Mouse (Mus musculus) limb, embryonic 13.5 days (tissue): ENCODE data around the gene Pcsk6. TPM values are rescaled to one million over a fixed set of nuclear protein-coding genes. Genes with fewer than 3 reads are reported as not detected.
"Not testable (repeated sequence)": the region's sequence is repeated elsewhere in the genome, so short reads cannot be mapped to it uniquely, and the experiment has no call there.

Source experiments
- ATAC-seq: fragments of 200-750 bp; cut with Nextera tagmentation; 2 replicates; pipeline ENCODE4 v1.8.0; 2017; ENCODE audit warnings: low read depth, moderate number of reproducible peaks, moderate TSS enrichment; ENCODE audit not compliant: low FRiP score
- H3K27ac ChIP-seq: fragments of 300-500 bp; sonication (generic); 2 replicates; pipeline ENCODE4 v1.5.1; 2015; ENCODE audit warnings: inconsistent platforms, mild to moderate bottlenecking, moderate library complexity
- H3K27me3 ChIP-seq: fragments of 300-500 bp; sonication (generic); 2 replicates; pipeline ENCODE4 v1.6.1; 2015; ENCODE audit warnings: mild to moderate bottlenecking, inconsistent platforms
- H3K36me3 ChIP-seq: fragments of 300-500 bp; sonication (generic); 2 replicates; pipeline ENCODE4 v1.6.1; 2015; ENCODE audit warnings: inconsistent platforms, mild to moderate bottlenecking, moderate library complexity
- H3K4me1 ChIP-seq: fragments of 300-500 bp; sonication (generic); 2 replicates; pipeline ENCODE4 v1.6.1; 2015; ENCODE audit warnings: inconsistent platforms
- H3K4me2 ChIP-seq: fragments of 300-500 bp; sonication (generic); replicated peaks from 2 replicates; pipeline ENCODE4 v1.6.1; 2015; ENCODE audit warnings: inconsistent platforms, mild to moderate bottlenecking, moderate library complexity
- H3K4me3 ChIP-seq: fragments of 300-500 bp; sonication (generic); 2 replicates; pipeline ENCODE4 v1.5.1; 2015; ENCODE audit warnings: moderate library complexity, mild to moderate bottlenecking, inconsistent platforms
- H3K9ac ChIP-seq: fragments of 300-500 bp; sonication (generic); 2 replicates; pipeline ENCODE4 v1.6.1; 2015; ENCODE audit warnings: mild to moderate bottlenecking, inconsistent platforms
- H3K9me3 ChIP-seq: fragments of 300-500 bp; sonication (generic); 2 replicates; pipeline ENCODE4 v1.6.1; 2016; ENCODE audit warnings: inconsistent platforms
- WGBS: fragments of 180-500 bp; shearing (Covaris S2); methylation state at CpG from one replicate; pipeline ENCODE4 v1.1.7; 2015; 5-methylcytosine and 5-hydroxymethylcytosine counted together
- polyA plus RNA-seq: library from polyadenylated mRNA; unstranded; fragments of >200 nt; fragmentation: Nextera tagmentation; extraction: Ambion mirVana; gene quantifications from 2 replicates; pipeline ENCODE4 v1.2.1, GENCODE M21; 2015

Gene Pcsk6
- polyA plus RNA-seq, result 7.4 and 8.0 TPM in 2 replicates

GRCm38 (mm10) chr7:65861591-65862472, at the start of gene Pcsk6:
Gene Pcsk6 (plus strand): TSS chr7:65861734.
- peak; percentile 62 for ATAC-seq
- H3K4me2 ChIP-seq, result peak within 1 kb of the TSS; percentile 98
- H3K27ac ChIP-seq, result no peak within 1 kb of the TSS

DNA sequence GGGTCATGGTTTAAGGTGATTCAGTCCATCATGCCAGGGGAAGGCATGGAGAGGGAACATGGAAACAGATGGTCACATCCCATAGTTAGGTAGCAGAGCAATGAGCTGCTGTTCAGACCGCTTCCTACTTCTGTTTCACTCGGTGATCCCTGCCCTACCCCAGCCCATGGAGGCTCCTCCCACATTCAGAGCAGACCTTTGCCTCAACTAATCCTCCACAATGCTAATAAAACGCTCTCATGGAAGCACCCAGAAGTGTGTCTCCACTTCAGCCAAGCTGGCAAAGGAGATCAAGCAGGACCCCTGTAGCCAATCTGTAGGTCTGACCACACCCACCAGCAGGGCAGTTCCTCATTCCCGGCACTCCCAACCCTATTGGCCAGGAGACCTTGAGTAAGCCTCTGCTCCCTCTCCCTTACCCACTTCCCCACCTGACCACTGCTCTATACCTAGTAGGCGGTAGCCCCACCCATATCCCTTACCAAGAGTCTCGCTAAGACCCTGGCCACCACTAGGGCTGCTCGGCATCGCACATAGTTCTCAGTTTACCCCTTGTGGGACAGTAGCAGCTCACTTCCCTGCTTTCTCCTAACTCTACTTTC, 47.8 kb upstream of the Pcsk6 start:
- Histone ChIP-seq H3K27ac (no peak overlapping the region), H3K36me3 (no peaks in the 10 kb centered on the region), H3K4me3 (no peak overlapping the region), H3K27me3 (no peaks in the 10 kb centered on the region), H3K9ac (no peak overlapping the region), H3K4me1 (no peaks in the 10 kb centered on the region), H3K9me3 (peaks cover 15% of the 10 kb centered on the region), H3K4me2 (no peak overlapping the region)
- no peak for ATAC-seq
- 82% methylated on average over 8 of the region's 8 CpGs for WGBS

More at GRCm38 (mm10) chr7:65861591-65862472, at the start of gene Pcsk6:
- Histone ChIP-seq H3K36me3 (no peaks in the 10 kb centered on the region), H3K27me3 (peaks cover 61% of the 10 kb centered on the region), H3K9ac (peak within 1 kb of the TSS; percentile 77), H3K4me3 (peak within 1 kb of the TSS; percentile 65), H3K4me1 (peaks cover 35% of the 10 kb centered on the region), H3K9me3 (no peaks in the 10 kb centered on the region)
- under 1% methylated on average over 88 of the region's 111 CpGs for WGBS

- H3K4me2 ChIP-seq, result no peak overlapping the region
- peaks cover 9% of the 10 kb centered on the region for H3K4me1 ChIP-seq
- H3K9me3 ChIP-seq, result peaks cover 15% of the 10 kb centered on the region
- H3K9ac ChIP-seq, result no peak overlapping the region
- no peak overlapping the region for H3K27ac ChIP-seq
- WGBS, result 95% methylated on average over 8 of the region's 8 CpGs
- no peaks in the 10 kb centered on the region for H3K27me3 ChIP-seq
- no peaks in the 10 kb centered on the region for H3K36me3 ChIP-seq
- H3K4me3 ChIP-seq, result no peak overlapping the region
- no peak for ATAC-seq
Measured at GRCm38 (mm10) chr7:65817564-65817963, 44.0 kb upstream of the Pcsk6 start.

DNA sequence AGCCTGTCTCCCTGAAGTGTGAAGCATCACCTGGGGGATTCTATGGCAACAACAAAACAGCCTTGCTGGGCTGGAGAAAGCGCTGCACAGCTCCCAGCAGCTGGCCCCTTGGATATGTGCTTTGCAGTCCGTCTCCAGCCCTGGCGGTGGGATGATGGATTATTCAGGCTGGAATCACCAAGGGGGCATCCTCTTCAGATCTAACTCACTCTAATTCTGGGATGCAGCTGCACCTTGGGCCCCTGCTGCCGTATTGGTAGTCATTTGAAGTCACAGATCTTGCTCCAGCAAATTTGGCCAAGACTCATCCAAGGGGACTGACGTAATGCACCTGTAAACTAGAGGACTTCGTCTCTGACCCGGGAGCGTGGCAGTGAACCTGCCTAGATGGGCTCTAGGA, 41.1 kb upstream of the Pcsk6 start:
- peaks cover 9% of the 10 kb centered on the region for H3K4me1 ChIP-seq
- no peak for ATAC-seq
- 38% methylated on average over 8 of the region's 8 CpGs for WGBS
- no peak overlapping the region for H3K9ac ChIP-seq
- no peak overlapping the region for H3K4me3 ChIP-seq
- H3K27ac ChIP-seq, result no peak overlapping the region
- peaks cover 15% of the 10 kb centered on the region for H3K9me3 ChIP-seq
- H3K36me3 ChIP-seq, result no peaks in the 10 kb centered on the region
- H3K27me3 ChIP-seq, result no peaks in the 10 kb centered on the region
- H3K4me2 ChIP-seq, result no peak overlapping the region

- not testable (repeated sequence) for H3K4me1 ChIP-seq, H3K9ac ChIP-seq, H3K27ac ChIP-seq, ATAC-seq, H3K9me3 ChIP-seq, H3K4me2 ChIP-seq, H3K4me3 ChIP-seq, H3K36me3 ChIP-seq, H3K27me3 ChIP-seq
- WGBS, result 75% methylated on average over 4 of the region's 4 CpGs
Measured at GRCm38 (mm10) chr7:65821901-65822300, 39.6 kb upstream of the Pcsk6 start.

DNA sequence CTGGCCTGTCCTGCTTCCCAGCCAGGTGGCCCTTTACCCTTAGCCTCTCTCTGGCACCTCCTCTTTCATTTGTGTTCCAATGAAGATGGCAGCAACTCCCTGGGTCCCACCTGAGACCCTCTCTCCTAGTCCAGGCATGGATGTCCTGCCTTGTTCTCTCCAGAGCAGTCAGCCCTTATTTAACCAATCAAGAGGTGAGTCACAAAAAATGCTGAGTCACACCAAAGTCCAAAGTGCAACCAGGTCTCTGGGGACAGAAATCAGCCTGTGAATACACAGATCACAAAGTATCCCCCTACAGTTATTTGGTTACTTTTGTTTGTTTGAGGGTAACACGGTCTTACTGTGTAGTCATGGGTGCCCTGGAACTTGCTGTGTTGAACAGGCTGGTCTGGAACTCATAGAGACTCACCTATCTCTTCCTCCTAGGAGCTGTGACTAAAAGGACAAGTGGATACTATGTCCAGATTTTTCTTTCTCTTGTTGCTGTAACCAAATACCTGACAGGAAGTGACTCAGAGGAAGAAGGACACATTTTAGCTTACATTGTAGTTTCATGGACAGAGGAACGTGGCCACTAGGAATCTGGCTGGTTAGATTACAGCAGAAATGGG, 38.9 kb upstream of the Pcsk6 start:
- no peak for ATAC-seq
- no peak overlapping the region for H3K27ac ChIP-seq

GRCm38 (mm10) chr7:65839756-65840155, 21.8 kb upstream of the Pcsk6 start:
- Histone ChIP-seq H3K4me3 (no peak overlapping the region), H3K27me3 (no peaks in the 10 kb centered on the region), H3K4me1 (no peaks in the 10 kb centered on the region), H3K36me3 (no peaks in the 10 kb centered on the region), H3K27ac (no peak overlapping the region), H3K4me2 (no peak overlapping the region), H3K9me3 (peaks cover 12% of the 10 kb centered on the region), H3K9ac (no peak overlapping the region)
- ATAC-seq, result no peak
- 94% methylated on average over 3 of the region's 3 CpGs for WGBS

More for the DNA sequence above, 38.9 kb upstream of the Pcsk6 start:
- H3K27me3 ChIP-seq, result no peaks in the 10 kb centered on the region
- no peak overlapping the region for H3K4me3 ChIP-seq
- no peaks in the 10 kb centered on the region for H3K36me3 ChIP-seq
- H3K4me2 ChIP-seq, result no peak overlapping the region
- H3K9ac ChIP-seq, result no peak overlapping the region
- WGBS, result 65% methylated on average over 2 of the region's 2 CpGs
- H3K9me3 ChIP-seq, result no peaks in the 10 kb centered on the region
- H3K4me1 ChIP-seq, result peaks cover 9% of the 10 kb centered on the region

DNA sequence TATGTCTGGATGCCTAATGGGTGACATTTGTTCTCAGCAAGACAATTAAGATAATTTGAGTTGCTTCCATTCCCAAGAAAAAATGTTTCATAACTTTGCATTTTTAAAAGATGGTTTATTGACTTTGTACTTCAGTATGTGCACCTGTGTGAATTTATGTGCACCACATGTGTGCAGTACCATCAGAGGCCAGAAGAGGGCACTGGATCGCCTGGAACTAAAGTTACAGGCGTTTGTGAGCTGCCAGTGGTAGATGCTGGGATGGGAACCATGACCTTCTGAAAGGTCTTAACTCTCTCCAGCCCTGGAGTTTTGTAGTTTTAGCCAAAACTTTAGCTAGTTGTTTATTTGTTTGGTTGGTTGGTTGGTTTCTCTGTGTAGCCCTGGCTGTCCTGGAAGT, 18.3 kb upstream of the Pcsk6 start:
- H3K27ac ChIP-seq, result no peak overlapping the region
- H3K4me3 ChIP-seq, result no peak overlapping the region
- no peak overlapping the region for H3K4me2 ChIP-seq
- 48% methylated on average over 2 of the region's 2 CpGs for WGBS
- no peaks in the 10 kb centered on the region; the same call in 1 of the 2 replicates for H3K27me3 ChIP-seq
- H3K4me1 ChIP-seq, result peaks cover 2% of the 10 kb centered on the region; the same call in 1 of the 2 replicates
- H3K36me3 ChIP-seq, result no peaks in the 10 kb centered on the region
- H3K9me3 ChIP-seq, result peaks cover 17% of the 10 kb centered on the region
- no peak overlapping the region for H3K9ac ChIP-seq
- no peak for ATAC-seq

DNA sequence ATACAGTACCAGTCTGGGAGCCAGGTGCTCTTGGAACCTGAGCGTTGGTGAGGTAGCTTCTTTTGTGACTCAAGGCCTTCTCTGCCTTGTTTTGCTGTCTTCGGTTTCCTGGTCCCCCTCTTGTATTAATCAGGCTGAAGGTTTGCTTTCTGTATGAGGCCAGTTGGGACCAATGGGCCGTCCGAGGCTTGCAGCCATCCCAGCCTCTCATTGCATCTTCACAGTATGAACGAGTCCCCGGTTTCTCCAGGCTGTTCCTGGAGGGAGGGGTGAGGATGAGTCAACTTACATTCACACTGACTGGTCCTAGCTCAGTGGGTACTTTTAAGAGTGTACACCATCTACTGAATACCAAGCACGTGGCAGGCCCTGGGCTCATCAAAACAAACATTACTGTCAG, 553 bp upstream of the Pcsk6 start:
- Histone ChIP-seq H3K9ac (no peak overlapping the region), H3K4me1 (peaks cover 32% of the 10 kb centered on the region), H3K27me3 (peaks cover 63% of the 10 kb centered on the region), H3K4me2 (peak overlapping the region; percentile 98), H3K4me3 (peak overlapping the region; percentile 65; the same call in 1 of the 2 replicates), H3K27ac (no peak overlapping the region), H3K9me3 (no peaks in the 10 kb centered on the region), H3K36me3 (no peaks in the 10 kb centered on the region)
- ATAC-seq, result no peak
- 65% methylated on average over 7 of the region's 7 CpGs for WGBS

GRCm38 (mm10) chr7:65862473-65863176, 1.1 kb downstream of the Pcsk6 start:
- Histone ChIP-seq H3K4me3 (peak overlapping the region; percentile 65), H3K4me1 (peaks cover 35% of the 10 kb centered on the region), H3K9ac (peak overlapping the region; percentile 77), H3K27me3 (peaks cover 60% of the 10 kb centered on the region), H3K36me3 (no peaks in the 10 kb centered on the region), H3K27ac (no peak overlapping the region), H3K4me2 (peak overlapping the region; percentile 98), H3K9me3 (no peaks in the 10 kb centered on the region)
- 3% methylated on average over 54 of the region's 61 CpGs for WGBS
- no peak for ATAC-seq

GRCm38 (mm10) chr7:65869173-65869572, 7.6 kb downstream of the Pcsk6 start:
- Histone ChIP-seq H3K4me3 (no peak overlapping the region), H3K27me3 (peaks cover 24% of the 10 kb centered on the region), H3K36me3 (no peaks in the 10 kb centered on the region), H3K9me3 (no peaks in the 10 kb centered on the region), H3K4me2 (no peak overlapping the region), H3K27ac (no peak overlapping the region), H3K4me1 (peaks cover 40% of the 10 kb centered on the region), H3K9ac (no peak overlapping the region)
- 81% methylated on average over 16 of the region's 16 CpGs for WGBS
- ATAC-seq, result no peak

DNA sequence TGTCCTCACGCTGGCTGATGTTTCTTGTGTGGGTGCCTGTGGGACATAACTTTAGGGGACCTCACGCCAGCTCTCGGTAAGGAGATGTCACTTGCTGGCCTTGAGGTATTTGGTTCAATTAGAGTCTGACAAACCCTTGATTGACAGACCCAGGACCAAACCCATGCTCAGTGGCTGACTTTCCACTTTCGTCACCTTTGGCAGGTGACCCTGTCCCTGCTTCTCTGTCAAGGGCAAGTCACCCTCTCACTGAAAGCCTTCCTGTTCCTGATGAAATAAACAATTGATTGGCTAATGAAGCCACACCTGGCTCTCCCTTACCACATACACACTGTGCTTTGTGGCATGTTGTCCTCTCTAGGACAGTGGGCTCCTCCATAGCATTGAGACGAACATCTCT, 8.3 kb downstream of the Pcsk6 start:
- no peak overlapping the region for H3K27ac ChIP-seq
- no peak overlapping the region for H3K9ac ChIP-seq
- no peaks in the 10 kb centered on the region for H3K36me3 ChIP-seq
- H3K9me3 ChIP-seq, result no peaks in the 10 kb centered on the region
- no peak overlapping the region for H3K4me3 ChIP-seq
- 83% methylated on average over 5 of the region's 5 CpGs for WGBS
- peaks cover 23% of the 10 kb centered on the region for H3K27me3 ChIP-seq
- H3K4me1 ChIP-seq, result peaks cover 34% of the 10 kb centered on the region
- no peak for ATAC-seq
- no peak overlapping the region for H3K4me2 ChIP-seq
